Mouse (Mus musculus) MEL (cell line): ENCODE results near the gene Fos.

Source experiments
- CTCF ChIP-seq, 3 experiments: IDR thresholded peaks in 2 of 3; conservative IDR thresholded peaks in 1 of 3; 2 replicates each; pipeline ENCODE4 v1.5.1; 2011 to 2012; ENCODE audit warnings: low read length in 3 of 3, low read depth in 2 of 3, mild to moderate bottlenecking in 2 of 3, improper control_type of control experiment in 1 of 3, inconsistent platforms in 1 of 3, mixed read lengths in 1 of 3, moderate library complexity in 1 of 3; ENCODE audit not compliant: control insufficient read depth in 1 of 3, insufficient read depth in 1 of 3, poor library complexity in 1 of 3, severe bottlenecking in 1 of 3
- E2F4 ChIP-seq: IDR thresholded peaks from 2 replicates; pipeline ENCODE4 v1.6.1; 2011; ENCODE audit warnings: low read depth, low read length, improper control_type of control experiment, borderline replicate concordance
- EP300 ChIP-seq, 2 experiments: IDR thresholded peaks; 2 replicates each; pipeline ENCODE4 v1.6.1; 2011; ENCODE audit warnings: improper control_type of control experiment in 2 of 2, low read length in 2 of 2, low read depth in 1 of 2, mild to moderate bottlenecking in 1 of 2
- GABPA ChIP-seq: IDR thresholded peaks from 2 replicates; pipeline ENCODE4 v1.6.1; 2012; ENCODE audit warnings: low read depth, mild to moderate bottlenecking, inconsistent platforms, low read length, improper control_type of control experiment, moderate library complexity
- GATA1 ChIP-seq: IDR thresholded peaks from 2 replicates; pipeline ENCODE4 v1.6.1; 2011; ENCODE audit warnings: low read depth, low read length, improper control_type of control experiment
- MEF2A ChIP-seq: IDR thresholded peaks from 2 replicates; pipeline ENCODE4 v1.6.1; 2014; ENCODE audit warnings: low read depth, mild to moderate bottlenecking, inconsistent platforms, low read length, improper control_type of control experiment; ENCODE audit not compliant: poor library complexity, insufficient replicate concordance, severe bottlenecking; ENCODE audit errors: extremely low read depth
- POLR2A ChIP-seq, 2 experiments: IDR thresholded peaks; 2 replicates each; pipeline ENCODE4 v1.6.1; 2011 to 2012; ENCODE audit warnings: low read length in 2 of 2, mild to moderate bottlenecking in 2 of 2, control low read depth in 1 of 2, improper control_type of control experiment in 1 of 2, low read depth in 1 of 2, moderate library complexity in 1 of 2; ENCODE audit not compliant: control insufficient read depth in 1 of 2, insufficient read depth in 1 of 2, poor library complexity in 1 of 2
- ZC3H11A ChIP-seq: IDR thresholded peaks from 2 replicates; pipeline ENCODE4 v1.6.1; 2012; ENCODE audit warnings: low read depth, mild to moderate bottlenecking, inconsistent platforms, low read length, improper control_type of control experiment
- ZNF384 ChIP-seq: IDR thresholded peaks from 2 replicates; pipeline ENCODE4 v1.6.1; 2012; ENCODE audit warnings: low read depth, mild to moderate bottlenecking, inconsistent platforms, low read length, improper control_type of control experiment

DNA sequence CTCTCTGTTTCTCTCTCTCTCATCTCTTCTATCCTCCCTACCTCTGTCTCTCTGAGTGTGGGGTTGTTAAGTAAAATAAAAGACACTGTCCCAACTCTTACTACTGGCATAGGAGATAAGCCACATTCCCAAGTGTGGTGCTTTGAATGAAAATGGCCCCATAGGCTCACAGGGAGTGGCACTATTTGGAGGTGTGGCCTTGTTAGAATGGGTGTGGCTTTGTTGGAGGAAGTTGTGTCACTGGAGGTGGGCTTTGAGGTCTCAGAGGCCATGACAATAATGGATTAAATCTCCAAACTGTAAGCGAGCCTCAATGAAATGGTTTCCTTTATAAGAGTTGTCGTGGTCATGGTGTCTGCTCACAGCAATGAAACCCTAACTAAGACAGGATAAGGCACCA, 36.3 kb downstream of the Fos start:
- no peak for TF ChIP-seq GABPA
- no peak for TF ChIP-seq ZC3H11A
- no peak for TF ChIP-seq ZNF384
- no peak for TF ChIP-seq GATA1
- TF ChIP-seq CTCF (IDR thresholded peaks at IDR 0.05 in 2 of 3, conservative IDR thresholded peaks at IDR 0.05 in 1 of 3; ENCODE audit: control insufficient read depth in 1 of 3, insufficient read depth in 1 of 3, low read depth in 2 of 3, low read length in 3 of 3, poor library complexity in 1 of 3, severe bottlenecking in 1 of 3): no peak
- no peak for TF ChIP-seq EP300 (IDR thresholded peaks at IDR 0.05; ENCODE audit: low read depth in 1 of 2, low read length in 2 of 2)
- TF ChIP-seq E2F4: no peak
- TF ChIP-seq MEF2A: no peak
- TF ChIP-seq POLR2A (IDR thresholded peaks at IDR 0.05; ENCODE audit: control insufficient read depth in 1 of 2, insufficient read depth in 1 of 2, low read depth in 1 of 2, low read length in 2 of 2, poor library complexity in 1 of 2): no peak
